Mouse (Mus musculus) MEL (cell line): Measurements from ENCODE around the gene Ptgdr2. TPM values are rescaled to one million over a fixed set of nuclear protein-coding genes. Genes with fewer than 3 reads are reported as not detected.
A peak's percentile ranks its signal among the peaks of the same experiment; 100 is the strongest.

Source experiments
- DNase-seq: peaks from one replicate; pipeline ENCODE4 v3.0.0; 2011; ENCODE audit warnings: low read depth, low spot score
- H3K27ac ChIP-seq: 2 replicates; pipeline ENCODE4 v1.5.1; 2012; ENCODE audit warnings: low read depth, mild to moderate bottlenecking, control low read depth, low read length, moderate library complexity; ENCODE audit not compliant: control insufficient read depth
- H3K27me3 ChIP-seq, 2 experiments: fragments of 150-350 bp in 1 of 2; sonication (generic) in 1 of 2; 2 replicates each; pipeline ENCODE4 v1.6.1; 2012; ENCODE audit warnings: low read length in 2 of 2, mild to moderate bottlenecking in 2 of 2, improper control_type of control experiment in 1 of 2, moderate library complexity in 1 of 2; ENCODE audit not compliant: insufficient read depth in 2 of 2, control insufficient read depth in 1 of 2
- H3K36me3 ChIP-seq, 2 experiments: 2 replicates each; pipeline ENCODE4 v1.6.1; 2012 to 2014; ENCODE audit warnings: low read length in 2 of 2, improper control_type of control experiment in 1 of 2, inconsistent platforms in 1 of 2, mild to moderate bottlenecking in 1 of 2; ENCODE audit not compliant: insufficient read depth in 2 of 2, control insufficient read depth in 1 of 2
- H3K4me1 ChIP-seq, 2 experiments: fragments of 150-350 bp in 1 of 2; sonication (generic) in 1 of 2; 2 replicates each; pipeline ENCODE4 v1.6.1; 2012; ENCODE audit warnings: low read length in 2 of 2, improper control_type of control experiment in 1 of 2, mild to moderate bottlenecking in 1 of 2; ENCODE audit not compliant: insufficient read depth in 2 of 2, control insufficient read depth in 1 of 2
- H3K4me3 ChIP-seq, 2 experiments: fragments of 150-350 bp in 1 of 2; sonication (generic) in 1 of 2; 2 replicates each; pipeline ENCODE4 v1.5.1; 2012; ENCODE audit warnings: low read depth in 2 of 2, low read length in 2 of 2, mild to moderate bottlenecking in 2 of 2, moderate library complexity in 2 of 2, control low read depth in 1 of 2, improper control_type of control experiment in 1 of 2; ENCODE audit not compliant: control insufficient read depth in 1 of 2, insufficient read depth in 1 of 2
- H3K79me2 ChIP-seq: 2 replicates; pipeline ENCODE4 v1.6.1; 2012; ENCODE audit warnings: mild to moderate bottlenecking, low read length, moderate library complexity; ENCODE audit not compliant: control insufficient read depth, poor library complexity, insufficient read depth
- H3K9ac ChIP-seq: 2 replicates; pipeline ENCODE4 v1.6.1; 2012; ENCODE audit warnings: low read depth, mild to moderate bottlenecking, control low read depth, low read length, moderate library complexity; ENCODE audit not compliant: control insufficient read depth, poor library complexity, severe bottlenecking
- H3K9me3 ChIP-seq: fragments of 150-350 bp; sonication (generic); replicated peaks from 2 replicates; pipeline ENCODE4 v1.6.1; 2012; ENCODE audit warnings: mild to moderate bottlenecking, low read length, improper control_type of control experiment, moderate library complexity; ENCODE audit not compliant: insufficient read depth
- CTCF ChIP-seq, 3 experiments: IDR thresholded peaks in 2 of 3; conservative IDR thresholded peaks in 1 of 3; 2 replicates each; pipeline ENCODE4 v1.5.1; 2011 to 2012; ENCODE audit warnings: low read length in 3 of 3, low read depth in 2 of 3, mild to moderate bottlenecking in 2 of 3, improper control_type of control experiment in 1 of 3, inconsistent platforms in 1 of 3, mixed read lengths in 1 of 3, moderate library complexity in 1 of 3; ENCODE audit not compliant: control insufficient read depth in 1 of 3, insufficient read depth in 1 of 3, poor library complexity in 1 of 3, severe bottlenecking in 1 of 3
- EP300 ChIP-seq, 2 experiments: IDR thresholded peaks; 2 replicates each; pipeline ENCODE4 v1.6.1; 2011; ENCODE audit warnings: improper control_type of control experiment in 2 of 2, low read length in 2 of 2, low read depth in 1 of 2, mild to moderate bottlenecking in 1 of 2
- GABPA ChIP-seq: IDR thresholded peaks from 2 replicates; pipeline ENCODE4 v1.6.1; 2012; ENCODE audit warnings: low read depth, mild to moderate bottlenecking, inconsistent platforms, low read length, improper control_type of control experiment, moderate library complexity
- JUND ChIP-seq: IDR thresholded peaks from 2 replicates; pipeline ENCODE4 v1.6.1; 2011; ENCODE audit warnings: low read depth, mild to moderate bottlenecking, improper control_type of control experiment, low read length
- MAFK ChIP-seq: IDR thresholded peaks from 2 replicates; pipeline ENCODE4 v1.6.1; 2011; ENCODE audit warnings: low read depth, mild to moderate bottlenecking, low read length, improper control_type of control experiment, borderline replicate concordance
- MAZ ChIP-seq: IDR thresholded peaks from 2 replicates; pipeline ENCODE4 v1.6.1; 2012; ENCODE audit warnings: low read depth, mild to moderate bottlenecking, inconsistent platforms, low read length, improper control_type of control experiment
- MEF2A ChIP-seq: IDR thresholded peaks from 2 replicates; pipeline ENCODE4 v1.6.1; 2014; ENCODE audit warnings: low read depth, mild to moderate bottlenecking, inconsistent platforms, low read length, improper control_type of control experiment; ENCODE audit not compliant: poor library complexity, insufficient replicate concordance, severe bottlenecking; ENCODE audit errors: extremely low read depth
- MYB ChIP-seq: IDR thresholded peaks from 2 replicates; pipeline ENCODE4 v1.6.1; 2011; ENCODE audit warnings: mild to moderate bottlenecking, low read depth, low read length, improper control_type of control experiment
- MYC ChIP-seq: IDR thresholded peaks from 2 replicates; pipeline ENCODE4 v1.6.1; 2011; ENCODE audit warnings: low read depth, mild to moderate bottlenecking, low read length, improper control_type of control experiment, moderate library complexity
- NELFE ChIP-seq: IDR thresholded peaks from 2 replicates; pipeline ENCODE4 v1.6.1; 2011; ENCODE audit warnings: low read depth, low read length, improper control_type of control experiment
- NRF1 ChIP-seq: IDR thresholded peaks from 2 replicates; pipeline ENCODE4 v1.6.1; 2014; ENCODE audit warnings: low read depth, mild to moderate bottlenecking, inconsistent platforms, low read length, improper control_type of control experiment, moderate library complexity; ENCODE audit not compliant: poor library complexity, insufficient read depth, severe bottlenecking
- POLR2A ChIP-seq, 2 experiments: IDR thresholded peaks; 2 replicates each; pipeline ENCODE4 v1.6.1; 2011 to 2012; ENCODE audit warnings: low read length in 2 of 2, mild to moderate bottlenecking in 2 of 2, control low read depth in 1 of 2, improper control_type of control experiment in 1 of 2, low read depth in 1 of 2, moderate library complexity in 1 of 2; ENCODE audit not compliant: control insufficient read depth in 1 of 2, insufficient read depth in 1 of 2, poor library complexity in 1 of 2
- SIN3A ChIP-seq: IDR thresholded peaks from 2 replicates; pipeline ENCODE4 v1.6.1; 2012; ENCODE audit warnings: low read length, improper control_type of control experiment, inconsistent platforms
- SMC3 ChIP-seq: IDR thresholded peaks from 2 replicates; pipeline ENCODE4 v1.6.1; 2011; ENCODE audit warnings: low read depth, low read length, improper control_type of control experiment
- TBP ChIP-seq: IDR thresholded peaks from 2 replicates; pipeline ENCODE4 v1.8.0; 2011; ENCODE audit warnings: low read depth, low read length, improper control_type of control experiment
- ZMIZ1 ChIP-seq: IDR thresholded peaks from 2 replicates; pipeline ENCODE4 v1.6.1; 2012; ENCODE audit warnings: low read depth, mild to moderate bottlenecking, inconsistent platforms, low read length, improper control_type of control experiment, moderate library complexity
- polyA plus RNA-seq, 2 experiments: library from polyadenylated mRNA; stranded (reverse) in 1 of 2; unstranded in 1 of 2; fragments of >175 nt in 1 of 2; fragments of >200 nt in 1 of 2; gene quantifications; 2 replicates each; pipeline versions ENCODE4 v1.2.1 to v1.2.4; 2012; ENCODE audit warnings: low replicate concordance in 2 of 2, low read depth in 1 of 2; ENCODE audit not compliant: insufficient read length in 2 of 2, insufficient read depth in 1 of 2, missing spikeins in 1 of 2
- total RNA-seq: library from RNA; depleted of rRNA; stranded (reverse); fragments of 300-350 nt; gene quantifications from 2 replicates; pipeline ENCODE4 v1.2.3, GENCODE M21; 2012

Ptgdr2 gene
- total and polyA plus RNA-seq, 3 experiments = 0.31 to 0.46 TPM; not detected in 1

DNA sequence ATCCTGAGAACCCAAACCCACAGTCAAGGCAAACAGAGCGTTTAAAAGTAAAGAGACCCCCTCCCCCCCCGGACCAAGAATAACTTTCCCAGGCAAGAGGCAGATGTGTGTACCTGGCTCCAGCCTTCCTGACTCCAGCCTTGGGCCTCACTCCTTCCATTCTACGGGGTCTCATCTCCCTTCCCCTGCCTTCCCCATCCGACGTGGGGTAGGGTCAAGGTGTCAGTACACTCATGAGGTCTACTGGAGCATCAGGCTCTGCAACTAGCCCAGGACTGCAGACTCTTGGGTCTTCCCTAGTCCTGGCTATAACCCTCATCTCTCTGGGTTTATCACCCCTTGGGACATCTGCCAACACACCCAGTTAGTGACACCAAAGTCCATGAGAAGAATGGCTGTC lies 43.2 kb downstream of the Ptgdr2 start:
- Histone ChIP-seq H3K79me2 (no peaks in the 10 kb centered on the region), H3K27ac (no peak overlapping the region), H3K36me3 (no peaks in the 10 kb centered on the region), H3K4me3 (peak overlapping the region; percentile 45 to 47), H3K9ac (0 out of 2 replicates have a peak overlapping the region, but pooled peaks have one; percentile 13), H3K27me3 (no peaks in the 10 kb centered on the region), H3K4me1 (peaks cover 0 to 5% of the 10 kb centered on the region in 2 experiments; a peak in 2 of 4 replicates), H3K9me3 (no peaks in the 10 kb centered on the region)
- peak; percentile 15 for DNase-seq
- no peak for TF ChIP-seq MEF2A
- no peak for TF ChIP-seq EP300 (IDR thresholded peaks at IDR 0.05; ENCODE audit: low read depth in 1 of 2, low read length in 2 of 2)
- TF ChIP-seq TBP = 0 out of 2 replicates have a peak, but pooled peaks have one; percentile 2
- TF ChIP-seq JUND = no peak
- TF ChIP-seq NRF1 = no peak
- no peak for TF ChIP-seq MYC

DNA sequence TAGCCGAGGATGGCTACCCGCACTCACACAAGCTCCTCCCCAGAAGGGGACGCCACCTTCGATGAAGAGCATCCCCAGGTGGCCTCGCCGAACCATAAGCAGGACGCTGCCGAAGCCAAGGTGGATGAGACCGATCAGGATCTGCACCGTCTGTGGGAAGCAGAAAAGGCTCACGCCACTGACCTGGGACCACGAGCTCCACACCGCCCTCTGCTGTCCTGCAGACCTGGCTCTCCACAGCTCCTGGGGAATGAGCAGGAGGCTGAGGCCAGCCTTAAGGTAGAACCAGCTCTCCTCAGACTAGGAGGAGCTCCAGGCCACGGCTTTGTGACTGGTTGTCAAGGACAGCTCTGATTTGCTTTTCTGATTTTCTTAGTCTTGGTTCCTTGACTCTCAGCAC lies 46.2 kb downstream of the Ptgdr2 start:
- no peak overlapping the region for H3K4me3 ChIP-seq
- no peak overlapping the region for H3K9ac ChIP-seq
- no peaks in the 10 kb centered on the region for H3K79me2 ChIP-seq
- H3K9me3 ChIP-seq = no peaks in the 10 kb centered on the region
- no peaks in the 10 kb centered on the region for H3K36me3 ChIP-seq
- TF ChIP-seq TBP (no peak), SMC3 (peak; percentile 35; the same call in 1 of the 2 replicates), EP300 (IDR thresholded peaks at IDR 0.05; ENCODE audit: low read depth in 1 of 2, low read length in 2 of 2) (no peak), ZMIZ1 (no peak), CTCF (IDR thresholded peaks at IDR 0.05 in 2 of 3, conservative IDR thresholded peaks at IDR 0.05 in 1 of 3; ENCODE audit: control insufficient read depth in 1 of 3, insufficient read depth in 1 of 3, low read depth in 2 of 3, low read length in 3 of 3, poor library complexity in 1 of 3, severe bottlenecking in 1 of 3) (peak; percentile 16 to 68 (median 48); a peak in 4 of 6 replicates)
- peaks cover 0 to 5% of the 10 kb centered on the region in 2 experiments; a peak in 2 of 4 replicates for H3K4me1 ChIP-seq
- no peak overlapping the region for H3K27ac ChIP-seq
- H3K27me3 ChIP-seq = no peaks in the 10 kb centered on the region; a peak in 1 of 4 replicates
- DNase-seq = peak; percentile 30

DNA sequence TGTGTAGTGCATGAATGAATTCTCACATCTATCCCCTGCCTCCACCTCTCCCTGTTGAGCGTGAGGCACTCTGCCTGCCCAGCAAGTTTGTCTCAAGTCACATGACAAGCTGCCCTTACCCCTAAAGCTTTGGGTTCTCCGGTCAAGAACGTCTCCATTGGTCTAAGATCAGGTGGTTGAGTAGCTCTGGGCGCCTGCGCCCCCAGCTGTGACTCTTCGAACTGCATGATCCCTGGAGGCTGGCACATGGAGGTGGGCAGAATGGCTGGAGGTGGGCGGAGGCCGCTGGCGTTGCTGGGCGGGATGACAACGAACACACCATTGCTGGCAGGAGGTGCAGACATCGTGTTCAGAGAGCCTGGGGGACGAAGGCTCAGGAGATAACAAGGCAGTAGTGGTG lies 47.6 kb downstream of the Ptgdr2 start:
- no peak overlapping the region for H3K27ac ChIP-seq
- H3K79me2 ChIP-seq = no peaks in the 10 kb centered on the region
- H3K4me1 ChIP-seq = peaks cover 0 to 5% of the 10 kb centered on the region in 2 experiments; a peak in 2 of 4 replicates
- no peak overlapping the region for H3K4me3 ChIP-seq
- H3K27me3 ChIP-seq = peaks cover 1 to 8% of the 10 kb centered on the region in 2 experiments
- H3K9me3 ChIP-seq = no peaks in the 10 kb centered on the region
- no peaks in the 10 kb centered on the region for H3K36me3 ChIP-seq
- TF ChIP-seq MYB = no peak
- TF ChIP-seq POLR2A (IDR thresholded peaks at IDR 0.05; ENCODE audit: control insufficient read depth in 1 of 2, insufficient read depth in 1 of 2, low read depth in 1 of 2, low read length in 2 of 2, poor library complexity in 1 of 2) = no peak
- no peak for TF ChIP-seq SMC3
- no peak for TF ChIP-seq MAZ
- TF ChIP-seq NELFE = no peak
- TF ChIP-seq GABPA = no peak
- no peak for TF ChIP-seq SIN3A
- TF ChIP-seq MAFK = no peak
- H3K9ac ChIP-seq = no peak overlapping the region
- DNase-seq = no peak
